Mouse (Mus musculus) spleen, adult 12 weeks (tissue): ENCODE results near the gene C130050O18Rik.

Experiments used
- DNase-seq: peaks from one replicate; pipeline ENCODE4 v3.0.0; 2022; ENCODE audit warnings: low spot score

C130050O18Rik gene

GRCm38 (mm10) chr5:139425198-139425597, 20.1 kb downstream of the C130050O18Rik start:
- no peak for DNase-seq

- no peak for DNase-seq
Observed at GRCm38 (mm10) chr5:139427001-139427400, 21.9 kb downstream of the C130050O18Rik start.

GRCm38 (mm10) chr5:139427989-139428388, 22.9 kb downstream of the C130050O18Rik start:
- no peak for DNase-seq

GRCm38 (mm10) chr5:139429818-139430341, 24.8 kb downstream of the C130050O18Rik start:
- no peak for DNase-seq

GRCm38 (mm10) chr5:139432333-139432732, 27.3 kb downstream of the C130050O18Rik start:
- DNase-seq = no peak

GRCm38 (mm10) chr5:139432747-139433508, 27.8 kb downstream of the C130050O18Rik start:
- DNase-seq = no peak

GRCm38 (mm10) chr5:139433842-139434568, 28.9 kb downstream of the C130050O18Rik start:
- DNase-seq = no peak

GRCm38 (mm10) chr5:139434940-139435339, 29.9 kb downstream of the C130050O18Rik start:
- no peak for DNase-seq

- no peak for DNase-seq
Observed at GRCm38 (mm10) chr5:139437769-139438168, 32.7 kb downstream of the C130050O18Rik start.

GRCm38 (mm10) chr5:139438440-139438839, 33.4 kb downstream of the C130050O18Rik start:
- no peak for DNase-seq

- no peak for DNase-seq
Observed at GRCm38 (mm10) chr5:139440451-139440850, 35.4 kb downstream of the C130050O18Rik start.

GRCm38 (mm10) chr5:139440926-139441725, 36.0 kb downstream of the C130050O18Rik start:
- no peak for DNase-seq

GRCm38 (mm10) chr5:139441726-139442018, 36.6 kb downstream of the C130050O18Rik start:
- DNase-seq = no peak

GRCm38 (mm10) chr5:139442428-139442827, 37.3 kb downstream of the C130050O18Rik start:
- DNase-seq = no peak

GRCm38 (mm10) chr5:139442962-139443361, 37.9 kb downstream of the C130050O18Rik start:
- DNase-seq = no peak

GRCm38 (mm10) chr5:139445258-139445657, 40.2 kb downstream of the C130050O18Rik start:
- DNase-seq = no peak

GRCm38 (mm10) chr5:139448025-139448424, 42.9 kb downstream of the C130050O18Rik start:
- no peak for DNase-seq

- DNase-seq = no peak
Observed at GRCm38 (mm10) chr5:139449161-139449791, 44.2 kb downstream of the C130050O18Rik start.

GRCm38 (mm10) chr5:139449926-139450325, 44.8 kb downstream of the C130050O18Rik start:
- no peak for DNase-seq

- DNase-seq = no peak
Observed at GRCm38 (mm10) chr5:139453031-139453430, 48.0 kb downstream of the C130050O18Rik start.

GRCm38 (mm10) chr5:139455166-139455565, 50.1 kb downstream of the C130050O18Rik start:
- DNase-seq = no peak

- no peak for DNase-seq
Observed at GRCm38 (mm10) chr5:139457241-139457640, 52.2 kb downstream of the C130050O18Rik start.
